Mouse (Mus musculus): ENCODE results near the gene Sh3glb2. TPM values are rescaled to one million over a fixed set of nuclear protein-coding genes. Genes with fewer than 3 reads are reported as not detected.
A peak's percentile ranks its signal among the peaks of the same experiment; 100 is the strongest.

The Sh3glb2 gene
- total and polyA plus RNA-seq, 3 experiments: 37.7 to 125 (median 40.6) TPM

- H3K27ac ChIP-seq: no peak overlapping the region
- no peaks in the 10 kb centered on the region for H3K79me2 ChIP-seq (replicated peaks; ENCODE audit: control insufficient read depth, insufficient read depth, low read length)
- H3K4me1 ChIP-seq (ENCODE audit: control insufficient read depth, insufficient read depth, low read length): peaks cover 5% of the 10 kb centered on the region
- intact Hi-C loops (cut with DNase I): no loop called here
- H3K36me3 ChIP-seq (ENCODE audit: control insufficient read depth, insufficient read depth, low read length): no peaks in the 10 kb centered on the region
- TF ChIP-seq CTCF (IDR thresholded peaks at IDR 0.05): 0 out of 2 replicates have a peak, but pooled peaks have one; percentile 4
- TF ChIP-seq POLR2A (IDR thresholded peaks at IDR 0.05; ENCODE audit: insufficient read depth, low read depth, low read length): no peak
- no peaks in the 10 kb centered on the region for H3K27me3 ChIP-seq (ENCODE audit: control insufficient read depth, insufficient read depth, low read length)
- no peak for DNase-seq
- WGBS: 77% methylated on average over 5 of the region's 5 CpGs
- no peak overlapping the region for H3K9ac ChIP-seq (ENCODE audit: low read depth, low read length)
- H3K4me3 ChIP-seq: no peak overlapping the region
These were observed 18.6 kb upstream of the Sh3glb2 start for GRCm38 (mm10) chr2:30377721-30378120.

GRCm38 (mm10) chr2:30375893-30376292 lies 16.8 kb upstream of the Sh3glb2 start:
- no peak for DNase-seq
- WGBS: 85% methylated on average over 10 of the region's 10 CpGs
- TF ChIP-seq EP300 (IDR thresholded peaks at IDR 0.05; ENCODE audit: insufficient read depth, low read depth, low read length) (no peak), CTCF (IDR thresholded peaks at IDR 0.05) (no peak), POLR2A (IDR thresholded peaks at IDR 0.05; ENCODE audit: insufficient read depth, low read depth, low read length) (no peak)
- Histone ChIP-seq H3K27ac (no peak overlapping the region), H3K36me3 (ENCODE audit: control insufficient read depth, insufficient read depth, low read length) (no peaks in the 10 kb centered on the region), H3K79me2 (replicated peaks; ENCODE audit: control insufficient read depth, insufficient read depth, low read length) (no peaks in the 10 kb centered on the region), H3K27me3 (ENCODE audit: control insufficient read depth, insufficient read depth, low read length) (no peaks in the 10 kb centered on the region), H3K9ac (ENCODE audit: low read depth, low read length) (no peak overlapping the region), H3K4me1 (ENCODE audit: control insufficient read depth, insufficient read depth, low read length) (no peaks in the 10 kb centered on the region; the same call in none of the 2 replicates), H3K4me3 (no peak overlapping the region)
- intact Hi-C loops (cut with DNase I): no loop called here

GRCm38 (mm10) chr2:30372726-30373125 lies 13.6 kb upstream of the Sh3glb2 start:
- intact Hi-C loops (cut with DNase I): no loop called here
- Histone ChIP-seq H3K36me3 (ENCODE audit: control insufficient read depth, insufficient read depth, low read length) (no peaks in the 10 kb centered on the region), H3K79me2 (replicated peaks; ENCODE audit: control insufficient read depth, insufficient read depth, low read length) (no peaks in the 10 kb centered on the region), H3K9ac (ENCODE audit: low read depth, low read length) (no peak overlapping the region), H3K27me3 (ENCODE audit: control insufficient read depth, insufficient read depth, low read length) (no peaks in the 10 kb centered on the region), H3K4me3 (no peak overlapping the region), H3K27ac (no peak overlapping the region), H3K4me1 (ENCODE audit: control insufficient read depth, insufficient read depth, low read length) (no peaks in the 10 kb centered on the region)
- TF ChIP-seq CTCF (IDR thresholded peaks at IDR 0.05): no peak
- TF ChIP-seq EP300 (IDR thresholded peaks at IDR 0.05; ENCODE audit: insufficient read depth, low read depth, low read length): no peak
- TF ChIP-seq POLR2A (IDR thresholded peaks at IDR 0.05; ENCODE audit: insufficient read depth, low read depth, low read length): no peak
- no peak for DNase-seq
- WGBS: 94% methylated on average over 5 of the region's 5 CpGs

GRCm38 (mm10) chr2:30371544-30371943 lies 12.4 kb upstream of the Sh3glb2 start:
- no peak for DNase-seq
- no peaks in the 10 kb centered on the region for H3K36me3 ChIP-seq (ENCODE audit: control insufficient read depth, insufficient read depth, low read length)
- H3K79me2 ChIP-seq (replicated peaks; ENCODE audit: control insufficient read depth, insufficient read depth, low read length): no peaks in the 10 kb centered on the region
- no peak overlapping the region for H3K9ac ChIP-seq (ENCODE audit: low read depth, low read length)
- no peak overlapping the region for H3K4me3 ChIP-seq
- H3K4me1 ChIP-seq (ENCODE audit: control insufficient read depth, insufficient read depth, low read length): no peaks in the 10 kb centered on the region; the same call in 1 of the 2 replicates
- H3K27me3 ChIP-seq (ENCODE audit: control insufficient read depth, insufficient read depth, low read length): no peaks in the 10 kb centered on the region
- TF ChIP-seq POLR2A (IDR thresholded peaks at IDR 0.05; ENCODE audit: insufficient read depth, low read depth, low read length) (no peak), CTCF (IDR thresholded peaks at IDR 0.05) (no peak), EP300 (IDR thresholded peaks at IDR 0.05; ENCODE audit: insufficient read depth, low read depth, low read length) (no peak)
- H3K27ac ChIP-seq: no peak overlapping the region
- WGBS: 98% methylated on average over 8 of the region's 8 CpGs
- intact Hi-C loops (cut with DNase I): no loop called here

- Histone ChIP-seq H3K4me1 (ENCODE audit: control insufficient read depth, insufficient read depth, low read length) (peaks cover 4% of the 10 kb centered on the region; the same call in 1 of the 2 replicates), H3K79me2 (replicated peaks; ENCODE audit: control insufficient read depth, insufficient read depth, low read length) (no peaks in the 10 kb centered on the region), H3K36me3 (ENCODE audit: control insufficient read depth, insufficient read depth, low read length) (no peaks in the 10 kb centered on the region), H3K27ac (peak overlapping the region; percentile 93), H3K9ac (ENCODE audit: low read depth, low read length) (no peak overlapping the region), H3K27me3 (ENCODE audit: control insufficient read depth, insufficient read depth, low read length) (no peaks in the 10 kb centered on the region), H3K4me3 (0 out of 2 replicates have a peak overlapping the region, but pooled peaks have one; percentile 12)
- DNase-seq: peak in 1 of 2 experiments; percentile 46
- intact Hi-C loops (cut with DNase I): no loop called here
- TF ChIP-seq POLR2A (IDR thresholded peaks at IDR 0.05; ENCODE audit: insufficient read depth, low read depth, low read length): no peak
- TF ChIP-seq CTCF (IDR thresholded peaks at IDR 0.05): peak; percentile 49
- 16% methylated on average over 5 of the region's 5 CpGs for WGBS
These were observed 7.1 kb upstream of the Sh3glb2 start for GRCm38 (mm10) chr2:30366203-30366602.

GRCm38 (mm10) chr2:30365281-30366069 lies 6.3 kb upstream of the Sh3glb2 start:
- Histone ChIP-seq H3K36me3 (ENCODE audit: control insufficient read depth, insufficient read depth, low read length) (no peaks in the 10 kb centered on the region), H3K27me3 (ENCODE audit: control insufficient read depth, insufficient read depth, low read length) (no peaks in the 10 kb centered on the region), H3K4me3 (peak overlapping the region; percentile 99), H3K79me2 (replicated peaks; ENCODE audit: control insufficient read depth, insufficient read depth, low read length) (no peaks in the 10 kb centered on the region), H3K4me1 (ENCODE audit: control insufficient read depth, insufficient read depth, low read length) (peaks cover 4% of the 10 kb centered on the region; the same call in 1 of the 2 replicates), H3K27ac (peak overlapping the region; percentile 93), H3K9ac (ENCODE audit: low read depth, low read length) (peak overlapping the region; percentile 21; the same call in 1 of the 2 replicates)
- TF ChIP-seq POLR2A (IDR thresholded peaks at IDR 0.05; ENCODE audit: insufficient read depth, low read depth, low read length) (no peak), EP300 (IDR thresholded peaks at IDR 0.05; ENCODE audit: insufficient read depth, low read depth, low read length) (no peak), CTCF (IDR thresholded peaks at IDR 0.05) (no peak)
- intact Hi-C loops (cut with DNase I): loop anchor here (2.0 kb wide), 2 partner anchors 25 to 49 kb away; partner anchors contain the start of gene Crat
- no peak for DNase-seq
- 43% methylated on average over 2 of the region's 2 CpGs for WGBS

Data from heart, adult 2 months (tissue).